Mouse (Mus musculus): ENCODE results near the gene Actn4.

GRCm38 (mm10) chr7:28874565-28874964, 87.6 kb downstream of the Actn4 start:
- TF ChIP-seq CTCF (IDR thresholded peaks at IDR 0.05; ENCODE audit: low read depth), result no peak
- no peak for TF ChIP-seq EP300 (optimal IDR thresholded peaks at IDR 0.05)
